Mouse (Mus musculus): Measurements from ENCODE around the gene Brca1. TPM values are rescaled to one million over a fixed set of nuclear protein-coding genes. Genes with fewer than 3 reads are reported as not detected.
A peak's percentile ranks its signal among the peaks of the same experiment; 100 is the strongest.
"Not testable (repeated sequence)": the region's sequence is repeated elsewhere in the genome, so short reads cannot be mapped to it uniquely, and the experiment has no call there.

Brca1 gene
- total RNA-seq, 2 experiments from 2014 or later, result 1.4 to 2.0 TPM

DNA sequence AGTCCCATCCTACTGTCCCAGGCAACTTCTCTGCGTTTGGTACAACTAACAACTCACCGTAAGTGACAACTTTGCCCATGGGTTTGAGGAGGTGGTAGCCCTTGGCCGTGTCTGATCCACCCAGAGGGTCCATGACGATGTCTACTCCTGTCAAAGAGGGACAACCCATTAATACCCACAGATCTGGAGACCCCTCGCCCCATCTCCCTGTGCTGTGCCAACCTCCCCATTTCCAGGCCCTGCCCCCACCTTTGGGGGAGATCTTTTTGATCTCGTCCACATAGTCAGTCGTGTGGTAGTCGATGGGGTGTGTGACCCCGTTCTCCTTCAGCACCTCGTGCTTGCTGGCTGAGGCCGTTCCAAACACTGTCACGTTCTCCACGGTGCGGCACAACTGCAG lies 89.6 kb downstream of the Brca1 start:
- no peak for DNase-seq (ENCODE audit: low spot score in 2 of 2)
- intact Hi-C loops (cut with DNase I), result no loop called here

DNA sequence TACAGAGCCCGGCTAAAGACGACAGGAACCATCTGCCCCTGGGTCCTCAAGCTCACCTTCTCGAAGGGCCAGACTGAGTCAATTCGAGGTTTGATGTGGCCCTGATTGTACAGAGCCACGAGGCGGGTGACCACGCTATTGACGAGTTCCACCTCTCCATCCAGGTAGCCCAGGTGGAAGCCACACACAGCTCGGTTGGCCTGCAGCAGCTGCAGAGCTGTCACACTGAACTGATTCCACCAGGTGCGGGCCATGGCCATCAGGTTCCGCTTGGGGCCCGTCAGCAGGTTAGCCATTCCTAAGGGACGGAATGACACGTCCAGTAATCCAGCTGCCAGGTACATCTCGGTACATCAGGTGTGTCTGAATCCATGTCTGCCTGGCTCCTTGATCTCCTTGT lies 91.4 kb downstream of the Brca1 start:
- no peak for DNase-seq (ENCODE audit: low spot score in 2 of 2)
- intact Hi-C loops (cut with DNase I), result no loop called here

DNA sequence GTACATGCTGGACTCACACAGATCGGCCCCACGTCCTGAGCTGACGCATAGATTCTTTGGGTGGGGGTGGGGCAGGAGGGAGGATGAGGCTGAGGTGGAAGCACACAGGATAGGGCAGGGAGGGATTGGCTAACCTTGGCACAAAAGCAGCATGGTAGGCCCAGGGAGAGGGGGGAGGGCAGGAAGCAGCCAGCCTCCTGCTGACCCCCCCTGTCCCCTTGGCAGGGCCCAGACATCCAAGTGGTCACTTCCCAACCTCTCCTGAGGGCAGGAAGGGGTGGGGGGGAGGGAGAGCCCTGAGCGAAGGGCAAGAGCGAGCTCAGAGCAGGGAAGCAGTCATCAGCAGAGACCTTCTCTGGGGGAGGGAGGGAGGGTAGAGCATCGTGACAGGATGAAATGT lies 92.0 kb downstream of the Brca1 start:
- no peak for DNase-seq (ENCODE audit: low spot score in 2 of 2)
- intact Hi-C loops (cut with DNase I), result no loop called here

DNA sequence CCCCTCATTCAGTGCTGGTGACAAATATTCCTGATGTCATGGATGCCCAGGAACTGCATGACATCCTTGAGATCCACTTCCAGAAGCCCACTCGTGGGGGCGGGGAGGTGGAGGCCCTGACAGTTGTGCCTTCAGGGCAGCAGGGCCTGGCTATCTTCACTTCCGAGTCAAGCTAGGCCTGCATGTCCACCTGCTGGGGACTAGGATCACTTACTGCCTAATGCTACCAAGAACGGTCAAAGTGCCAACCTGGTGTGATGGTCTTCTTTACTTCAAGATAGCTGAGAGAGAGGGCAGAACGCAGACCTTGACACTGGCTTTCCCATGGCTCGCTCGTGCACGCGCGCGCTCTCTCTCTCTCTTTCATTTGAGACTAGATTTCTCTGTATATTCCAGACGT lies 93.5 kb downstream of the Brca1 start:
- DNase-seq (ENCODE audit: low spot score in 2 of 2), result no peak
- intact Hi-C loops (cut with DNase I), result no loop called here

DNA sequence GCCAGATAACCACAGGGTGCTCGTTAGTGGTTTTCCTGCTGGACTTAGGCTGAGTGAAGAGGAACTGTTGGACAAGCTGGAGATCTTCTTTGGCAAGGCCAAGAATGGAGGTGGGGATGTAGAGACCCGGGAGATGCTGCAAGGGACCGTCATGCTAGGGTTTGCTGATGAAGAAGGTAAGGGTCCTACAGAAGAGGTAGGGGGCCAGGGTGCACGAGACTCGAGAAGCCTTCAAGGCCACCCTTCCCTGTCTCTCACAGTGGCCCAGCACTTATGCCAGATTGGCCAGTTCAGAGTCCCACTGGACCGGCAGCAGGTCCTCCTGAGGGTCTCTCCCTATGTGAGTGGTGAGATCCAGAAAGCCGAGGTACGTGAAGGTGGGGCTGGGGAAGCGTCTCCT lies 94.1 kb downstream of the Brca1 start:
- intact Hi-C loops (cut with DNase I), result no loop called here
- DNase-seq (ENCODE audit: low spot score in 2 of 2), result no peak

DNA sequence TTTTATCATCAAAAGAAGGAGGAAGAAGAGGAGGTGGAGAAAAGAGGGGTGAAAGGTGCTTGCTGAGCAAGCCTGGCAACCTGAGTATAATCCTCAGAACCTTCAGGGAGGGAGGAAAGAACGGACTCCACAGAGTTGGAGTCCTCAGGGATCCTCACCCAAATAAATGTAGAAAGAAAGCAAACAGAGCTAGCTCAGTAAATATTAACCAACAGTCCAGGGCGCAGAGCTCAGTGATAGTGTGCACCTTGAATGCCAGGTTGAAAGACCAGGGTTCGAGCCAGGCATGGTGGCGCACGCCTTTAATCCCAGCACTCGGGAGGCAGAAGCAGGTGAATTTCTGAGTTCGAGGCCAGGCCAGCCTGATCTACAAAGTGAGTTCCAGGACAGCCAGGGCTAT lies 96.1 kb downstream of the Brca1 start:
- intact Hi-C loops (cut with DNase I), result no loop called here
- DNase-seq (ENCODE audit: low spot score in 2 of 2), result no peak

DNA sequence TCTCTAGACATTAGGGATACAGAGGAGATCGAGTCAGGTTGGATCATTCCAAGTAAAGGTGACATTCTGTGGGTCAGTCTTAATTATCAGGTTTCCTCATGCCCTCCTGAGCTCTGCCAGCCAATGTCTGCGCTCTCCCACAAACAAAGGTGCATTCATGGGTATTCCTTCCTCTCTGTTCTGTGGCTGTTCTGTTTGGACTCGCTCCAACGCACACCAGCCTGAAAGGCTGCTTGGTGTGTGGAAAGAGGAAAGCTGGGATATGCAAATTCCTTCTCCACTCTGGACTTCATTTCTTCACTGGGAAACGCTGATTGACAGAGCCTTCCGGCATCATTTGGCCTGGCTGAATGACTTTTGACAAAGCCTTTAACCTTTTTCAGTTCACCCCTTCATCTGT lies 97.1 kb downstream of the Brca1 start:
- no peak for DNase-seq (ENCODE audit: low spot score in 2 of 2)
- intact Hi-C loops (cut with DNase I), result no loop called here

DNA sequence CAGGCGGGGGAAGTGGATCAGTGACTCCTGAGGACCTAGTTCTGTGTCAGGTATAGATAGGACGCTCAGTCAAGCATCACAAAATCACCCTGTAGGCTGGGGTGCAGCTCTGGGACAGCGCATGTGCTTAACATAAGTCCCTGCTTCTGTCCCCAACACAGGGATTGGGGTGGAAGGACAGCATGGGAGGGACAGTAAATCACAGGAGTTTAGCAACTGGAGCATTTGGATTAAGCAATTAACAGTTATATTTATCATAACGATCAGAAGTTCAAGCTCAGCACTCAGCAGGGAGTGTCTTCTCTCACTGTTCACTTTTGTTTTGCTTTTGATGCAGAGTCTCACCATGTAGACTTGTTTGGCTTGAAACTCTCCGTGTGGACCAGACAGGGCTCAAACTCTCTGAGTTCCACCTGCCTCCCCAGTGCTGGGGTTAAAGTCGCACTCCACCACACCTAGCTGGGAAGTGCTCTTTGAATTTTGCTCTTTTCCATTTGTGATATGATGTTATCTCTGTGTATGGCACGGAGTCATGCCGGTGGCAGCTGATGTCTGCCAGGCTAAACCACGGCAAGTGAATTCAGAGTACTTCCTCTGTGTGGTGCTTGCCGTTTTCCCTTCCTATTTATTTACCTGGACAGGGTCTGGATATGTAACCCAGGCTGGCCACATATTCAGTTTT lies 99.5 kb downstream of the Brca1 start:
- intact Hi-C loops (cut with DNase I), result no loop called here

DNA sequence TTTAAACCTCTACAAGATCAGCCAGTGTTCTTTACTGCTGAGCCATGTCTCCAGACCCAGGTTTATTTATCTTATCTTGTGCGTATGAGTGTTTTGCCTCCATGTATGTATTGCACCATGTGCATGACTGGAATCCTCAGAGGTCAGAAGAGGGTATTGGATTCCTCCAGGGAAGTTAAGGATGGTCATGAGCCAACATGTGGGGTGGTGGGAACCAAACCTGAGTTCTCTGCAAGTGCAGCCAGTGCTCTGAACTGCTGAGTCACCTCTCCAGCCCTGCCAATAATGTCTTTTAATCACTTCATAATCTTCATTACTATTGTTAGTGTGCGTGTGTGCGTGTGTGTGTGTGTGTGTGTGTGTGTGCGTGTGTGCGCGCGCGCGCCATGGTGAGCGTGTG lies 100.2 kb downstream of the Brca1 start:
- DNase-seq (ENCODE audit: low spot score in 2 of 2), result no peak
- intact Hi-C loops (cut with DNase I), result no loop called here

More for the DNA sequence above, 99.5 kb downstream of the Brca1 start:
- DNase-seq (ENCODE audit: low spot score in 2 of 2), result no peak

DNA sequence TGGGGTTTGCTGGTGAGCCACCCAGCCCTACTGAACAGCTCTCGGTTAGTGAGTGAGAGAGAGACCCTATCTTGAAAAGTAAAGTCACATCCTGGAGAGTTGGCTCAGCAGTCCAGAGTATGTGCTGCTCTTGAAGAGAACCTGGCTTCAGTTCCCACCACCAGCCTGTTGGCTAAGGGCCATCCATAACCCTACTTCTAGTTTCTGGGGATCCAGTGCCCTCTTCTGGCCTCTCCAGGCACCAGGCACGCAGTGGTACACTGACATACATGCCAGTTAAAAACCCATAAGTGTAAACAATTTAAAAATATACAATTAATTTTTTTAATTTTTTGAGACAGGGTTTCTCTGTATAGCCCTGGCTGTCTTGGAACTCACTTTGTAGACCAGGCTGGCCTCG lies 101.4 kb downstream of the Brca1 start:
- intact Hi-C loops (cut with DNase I), result no loop called here
- DNase-seq (ENCODE audit: low spot score in 2 of 2), result no peak

DNA sequence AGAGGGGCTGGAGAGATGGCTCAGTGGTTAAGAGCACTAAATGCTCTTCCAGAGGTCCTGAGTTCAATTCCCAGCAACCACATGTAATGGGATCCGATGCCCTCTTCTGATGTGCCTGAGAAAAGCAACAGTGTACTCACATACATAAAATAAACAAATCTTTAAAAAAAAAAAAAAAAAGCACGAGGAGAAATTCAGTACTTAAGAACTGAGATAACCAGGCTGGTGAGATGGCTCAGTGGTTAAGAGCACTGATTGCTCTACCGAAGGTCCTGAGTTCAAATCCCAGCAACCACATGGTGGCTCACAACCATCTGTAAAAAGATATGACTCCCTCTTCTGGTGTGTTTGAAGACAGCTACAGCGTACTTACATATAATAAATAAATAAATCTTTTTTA lies 102.2 kb downstream of the Brca1 start:
- intact Hi-C loops (cut with DNase I); DNase-seq (ENCODE audit: low spot score in 2 of 2): not testable (repeated sequence)

DNA sequence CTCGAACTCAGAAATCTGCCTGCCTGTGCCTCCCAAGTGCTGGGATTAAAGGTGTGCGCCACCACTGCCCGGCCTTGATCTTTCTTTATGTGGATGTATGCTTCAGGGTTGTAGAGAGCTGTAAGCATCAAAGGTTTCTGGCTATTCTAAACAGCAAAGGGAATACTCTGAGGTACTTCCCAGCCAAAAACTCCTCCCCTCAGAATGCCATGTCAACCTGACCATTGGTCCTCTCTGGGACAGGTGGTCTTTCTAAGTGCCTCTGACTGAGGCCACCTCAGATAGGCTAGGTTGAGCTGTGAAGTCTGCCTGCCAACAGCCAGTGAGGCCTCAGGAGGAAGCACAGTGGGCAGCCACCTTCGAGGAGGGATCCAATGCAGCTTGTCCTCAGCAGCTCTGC lies 102.9 kb downstream of the Brca1 start:
- intact Hi-C loops (cut with DNase I), result no loop called here
- DNase-seq (ENCODE audit: low spot score in 2 of 2), result no peak

DNA sequence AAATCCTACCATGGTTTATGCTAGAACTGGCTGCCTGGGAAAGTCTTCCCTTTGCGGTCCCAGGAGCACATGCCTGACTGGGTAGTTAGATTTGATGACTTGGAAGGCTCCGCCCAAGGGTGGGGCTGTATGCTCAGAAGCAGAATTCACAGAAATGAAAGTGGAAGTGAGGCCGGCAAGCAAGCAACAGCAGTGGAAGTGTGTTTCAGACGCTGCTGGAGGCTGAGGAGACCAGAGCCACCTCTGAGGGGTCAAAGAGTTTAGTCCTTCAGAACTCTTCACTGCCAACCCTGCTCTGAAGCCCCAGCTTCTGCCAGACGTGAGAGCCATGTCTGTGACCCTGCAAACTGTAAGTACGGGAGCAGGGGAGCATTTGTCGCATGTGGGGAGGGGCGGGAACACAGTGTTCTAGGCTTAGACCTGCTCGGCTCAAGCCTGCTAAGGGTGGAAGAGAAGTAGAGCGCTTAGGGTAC lies 103.4 kb downstream of the Brca1 start, which contains the start of gene Ifi35:
Gene Ifi35 (plus strand): TSS at position 134 of the 473 bp plus-strand sequence.
- DNase-seq (ENCODE audit: low spot score in 2 of 2), result no peak
- intact Hi-C loops (cut with DNase I), result no loop called here

DNA sequence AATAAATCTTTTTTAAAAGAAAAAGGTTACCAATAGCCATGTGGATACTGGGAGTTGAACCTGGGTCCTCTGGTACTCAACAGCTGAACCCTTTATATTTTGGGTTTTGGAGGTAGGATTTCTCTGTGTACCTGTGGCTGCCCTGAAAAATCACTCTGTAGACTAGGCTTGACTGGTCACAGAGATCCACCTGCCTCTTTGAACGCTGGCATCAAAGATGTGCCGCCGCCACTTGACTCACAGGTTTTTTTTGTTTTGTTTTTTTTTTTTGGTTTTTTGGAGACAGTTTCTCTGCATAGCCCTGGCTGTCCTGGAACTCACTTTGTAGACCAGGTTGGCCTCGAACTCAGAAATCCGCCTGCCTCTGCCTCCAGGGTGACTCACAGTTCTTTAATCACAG lies 104.0 kb downstream of the Brca1 start:
- intact Hi-C loops (cut with DNase I), result no loop called here
- no peak for DNase-seq (ENCODE audit: low spot score in 2 of 2)

DNA sequence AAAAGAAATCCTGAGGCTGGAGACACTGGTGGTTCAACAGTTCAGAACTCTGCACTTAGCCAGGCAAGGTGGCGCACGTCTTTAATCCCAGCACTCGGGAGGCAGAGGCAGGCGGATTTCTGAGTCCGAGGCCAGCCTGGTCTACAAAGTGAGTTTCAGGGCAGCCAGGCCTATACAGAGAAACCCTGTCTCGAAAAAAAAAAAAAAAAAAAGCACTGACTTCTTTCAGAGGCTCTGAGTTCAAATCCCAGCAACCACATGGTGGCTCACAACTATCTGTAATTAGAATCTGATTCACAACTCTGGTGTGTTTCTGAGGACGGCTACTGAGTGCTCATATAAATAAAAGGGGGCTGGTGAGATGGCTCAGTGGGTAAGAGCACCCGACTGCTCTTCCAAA lies 104.9 kb downstream of the Brca1 start:
- DNase-seq (ENCODE audit: low spot score in 2 of 2); intact Hi-C loops (cut with DNase I): not testable (repeated sequence)

DNA sequence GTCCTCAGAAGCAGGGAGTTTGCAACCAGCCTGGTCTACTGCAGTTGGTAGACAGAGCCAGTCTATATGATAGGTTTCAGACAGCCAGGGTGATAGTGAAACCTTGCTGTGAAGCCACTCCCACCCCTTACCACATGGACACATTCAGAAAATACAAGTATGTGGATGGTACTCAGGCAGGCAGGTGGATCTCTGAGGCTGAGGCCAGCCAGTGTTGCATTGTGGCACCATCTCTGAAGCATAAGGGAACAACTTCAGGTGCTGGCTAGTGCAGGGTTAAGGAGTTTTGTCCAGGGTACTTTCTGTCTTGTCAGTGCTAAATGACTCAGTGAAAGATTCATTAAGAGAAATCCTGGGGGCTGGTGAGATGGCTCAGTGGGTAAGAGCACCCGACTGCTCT lies 105.4 kb downstream of the Brca1 start:
- no peak for DNase-seq (ENCODE audit: low spot score in 2 of 2)
- intact Hi-C loops (cut with DNase I), result no loop called here

DNA sequence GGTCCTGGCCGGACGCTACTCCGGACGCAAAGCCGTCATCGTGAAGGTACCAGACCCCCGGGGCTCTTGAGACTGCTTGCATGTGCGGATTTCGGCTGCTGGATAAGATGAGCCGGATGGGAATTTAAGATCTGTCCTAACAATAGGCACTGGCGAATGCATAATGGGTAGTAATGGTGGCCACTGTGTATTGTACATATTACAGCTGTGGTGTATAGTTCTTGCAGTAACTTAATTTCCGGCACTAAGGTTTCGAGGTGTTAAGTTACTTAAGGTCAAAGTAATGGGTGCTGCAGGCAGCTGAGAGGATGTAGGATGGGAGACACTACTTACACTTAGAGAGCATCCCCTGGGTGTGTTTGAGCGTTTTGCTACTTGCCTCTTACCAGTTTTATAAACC lies 109.0 kb downstream of the Brca1 start:
- DNase-seq (ENCODE audit: low spot score in 2 of 2), result no peak
- intact Hi-C loops (cut with DNase I), result loop anchor here (5.0 kb wide), 1 partner anchor 125 kb away; the partner anchor contains the start of gene Psme3

DNA sequence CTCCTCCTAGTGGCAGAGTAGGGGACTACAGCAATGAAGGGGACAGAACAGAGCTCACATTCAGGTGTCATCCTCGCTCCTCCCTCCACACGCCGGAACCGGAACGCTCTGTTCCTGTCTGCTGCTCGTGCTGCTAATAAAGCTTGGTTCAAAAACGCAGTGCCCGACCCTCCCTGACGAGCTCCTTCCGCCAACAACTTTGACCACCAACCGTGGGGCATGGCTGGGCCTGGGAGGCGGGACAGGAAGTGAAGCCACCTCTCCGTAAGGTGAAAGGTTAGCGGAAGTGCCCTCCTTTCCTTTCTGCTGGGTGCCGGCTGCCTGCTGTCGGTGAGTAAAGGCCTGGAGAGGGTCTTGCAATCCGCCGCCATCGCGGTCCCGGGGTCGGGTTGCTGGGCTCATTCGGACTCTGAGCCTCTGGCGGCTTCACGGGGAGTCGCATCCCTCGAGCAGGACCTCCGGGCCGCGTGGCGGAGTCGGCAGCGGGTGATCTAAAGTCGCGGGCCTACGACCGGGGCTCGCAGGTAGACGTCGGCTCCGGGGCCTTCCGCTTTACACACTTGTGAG lies 109.5 kb downstream of the Brca1 start, which contains the start of gene Rpl27:
Gene Rpl27 (plus strand): TSS at position 172 of the 567 bp plus-strand sequence.
- intact Hi-C loops (cut with DNase I), result loop anchor here (5.0 kb wide), 1 partner anchor 125 kb away; the partner anchor contains the start of gene Psme3
- DNase-seq (ENCODE audit: low spot score in 2 of 2), result peak; percentile 96 to 99

DNA sequence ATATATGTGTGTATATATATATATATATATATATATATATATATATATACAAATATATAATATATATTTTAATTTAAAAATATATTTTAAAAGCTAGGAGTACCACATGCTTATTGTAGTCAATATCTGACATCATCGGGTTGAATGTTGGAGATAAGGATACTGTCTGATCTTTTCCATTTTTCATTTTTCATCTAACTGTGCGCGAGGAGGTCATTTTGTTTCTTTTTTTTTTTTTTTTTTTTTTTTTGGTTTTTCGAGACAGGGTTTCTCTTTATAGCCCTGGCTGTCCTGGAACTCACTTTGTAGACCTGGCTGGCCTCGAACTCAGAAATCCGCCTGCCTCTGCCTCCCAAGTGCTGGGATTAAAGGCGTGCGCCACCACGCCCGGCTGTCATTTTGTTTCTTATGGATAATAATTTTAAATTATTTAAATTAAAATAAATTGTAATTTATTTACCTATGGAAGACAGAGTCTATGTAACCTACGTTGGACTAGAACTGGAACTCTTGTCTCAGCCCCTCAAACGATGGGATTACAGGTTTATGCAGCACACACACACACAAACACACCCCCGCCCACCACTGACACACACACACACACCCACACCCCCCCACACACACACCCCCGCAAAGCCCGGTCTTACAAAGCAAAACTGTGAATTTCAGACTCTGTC lies 110.2 kb downstream of the Brca1 start:
- intact Hi-C loops (cut with DNase I), result loop anchor here (5.0 kb wide), 1 partner anchor 124 kb away; the partner anchor contains the start of gene Psme3
- DNase-seq (ENCODE audit: low spot score in 2 of 2), result not testable (repeated sequence)
